Mouse (Mus musculus): Measurements from ENCODE around the gene Atmin. TPM values are rescaled to one million over a fixed set of nuclear protein-coding genes. Genes with fewer than 3 reads are reported as not detected.

Atmin gene
- total RNA-seq (2021), result 10 to 100 TPM; 41.1 to 46.4 TPM
- long read RNA-seq, experiment 1, full-length matches to known transcripts, result 35 of 48 reads
- long read RNA-seq, experiment 1, partial matches to known transcripts, result 0 of 48 reads
- long read RNA-seq, experiment 1, other reads (novel, unspliced or antisense), result 13 of 48 reads
- long read RNA-seq, experiment 2, full-length matches to known transcripts, result 30 of 36 reads
- long read RNA-seq, experiment 2, partial matches to known transcripts, result 0 of 36 reads
- long read RNA-seq, experiment 2, other reads (novel, unspliced or antisense), result 6 of 36 reads

DNA sequence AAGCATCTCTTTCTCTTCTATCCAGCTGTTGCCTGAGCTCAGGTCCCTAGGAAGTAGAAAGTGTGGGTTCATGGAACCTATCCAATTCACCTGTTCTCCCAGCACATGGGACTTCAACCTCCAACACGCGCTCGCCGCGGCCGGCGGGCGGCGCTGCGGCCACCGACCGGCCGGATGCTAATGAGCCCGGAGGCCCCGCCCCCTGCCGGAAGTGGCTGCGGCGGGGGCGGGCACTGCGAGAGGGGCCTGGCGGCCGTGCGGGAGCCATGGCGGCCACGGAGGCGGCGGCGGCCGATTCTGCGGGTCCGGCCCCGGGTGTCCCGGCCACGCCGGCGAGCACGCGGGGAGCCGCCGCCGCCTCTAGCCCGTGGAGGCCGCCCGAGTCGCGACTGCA is at the start of gene Atmin:
Atmin (plus strand) TSS at position 233 of the 394 bp plus-strand sequence.
- intact Hi-C loops (cut with DNase I), result loop anchor here (2.0 to 10.0 kb wide), 2 partner anchors 36 to 532 kb away; partner anchors contain the start of gene 1700030J22Rik
- peak; percentile 79 to 86 for DNase-seq (ENCODE audit: low spot score in 2 of 2)

DNA sequence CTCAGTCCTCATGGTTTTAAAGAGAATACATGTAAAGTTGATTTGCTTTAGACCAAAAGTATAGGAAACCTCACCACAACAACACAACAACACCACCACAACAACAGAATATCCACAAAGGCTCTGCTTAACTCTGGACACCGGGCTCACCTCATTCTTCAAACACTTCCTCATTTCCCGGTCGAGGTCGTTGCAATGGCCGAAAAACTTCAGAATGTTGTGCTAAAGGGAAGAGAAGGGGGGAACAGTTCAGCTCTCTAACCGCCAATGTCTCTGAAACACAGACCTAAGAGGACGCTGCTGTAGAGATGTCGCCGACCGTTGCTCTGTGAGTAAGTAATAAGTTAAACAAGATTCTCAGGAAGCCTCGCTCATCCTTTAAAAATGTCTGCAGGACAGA is 49.3 kb upstream of the Atmin start:
- no peak for DNase-seq (ENCODE audit: low spot score in 2 of 2)
- intact Hi-C loops (cut with DNase I), result no loop called here

DNA sequence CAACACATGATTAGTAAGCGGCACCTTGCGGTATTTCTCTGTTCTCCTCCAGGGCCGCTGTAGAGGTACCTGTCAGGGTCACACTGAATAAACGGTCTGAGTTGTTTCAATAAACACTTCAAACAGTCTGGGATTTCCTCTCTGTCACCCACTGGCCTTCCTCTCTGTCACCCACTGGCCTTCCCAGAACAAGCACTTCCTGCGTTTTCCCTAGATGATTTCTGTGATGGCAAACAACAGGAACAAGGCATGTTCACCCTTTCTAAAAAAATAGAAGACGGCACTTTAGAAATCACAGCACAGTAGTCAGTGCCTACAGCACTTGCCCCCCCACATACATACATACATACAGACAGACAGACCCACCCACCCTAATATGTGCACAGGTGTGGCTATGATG is 47.7 kb upstream of the Atmin start:
- DNase-seq (ENCODE audit: low spot score in 2 of 2), result no peak
- intact Hi-C loops (cut with DNase I), result no loop called here

DNA sequence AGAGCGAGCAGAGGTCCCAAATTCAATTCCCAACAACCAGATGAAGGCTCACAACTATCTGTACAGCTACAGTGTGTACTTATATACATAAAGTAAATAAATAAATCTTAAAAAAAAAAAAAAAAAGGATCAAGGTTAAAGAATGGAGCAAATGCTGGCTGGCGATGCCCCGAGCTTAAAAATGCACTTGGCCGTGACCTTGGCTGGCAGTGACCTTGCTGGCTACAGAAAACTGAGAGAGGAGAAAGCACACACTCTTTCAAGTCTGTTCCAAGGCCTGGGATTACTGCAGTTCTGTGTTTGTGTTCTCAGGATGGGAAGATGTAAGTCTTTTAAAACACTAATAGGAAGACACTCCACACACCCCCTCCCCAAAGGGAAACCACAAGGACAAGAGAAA is 38.5 kb upstream of the Atmin start:
- intact Hi-C loops (cut with DNase I), result no loop called here
- DNase-seq (ENCODE audit: low spot score in 2 of 2), result no peak

DNA sequence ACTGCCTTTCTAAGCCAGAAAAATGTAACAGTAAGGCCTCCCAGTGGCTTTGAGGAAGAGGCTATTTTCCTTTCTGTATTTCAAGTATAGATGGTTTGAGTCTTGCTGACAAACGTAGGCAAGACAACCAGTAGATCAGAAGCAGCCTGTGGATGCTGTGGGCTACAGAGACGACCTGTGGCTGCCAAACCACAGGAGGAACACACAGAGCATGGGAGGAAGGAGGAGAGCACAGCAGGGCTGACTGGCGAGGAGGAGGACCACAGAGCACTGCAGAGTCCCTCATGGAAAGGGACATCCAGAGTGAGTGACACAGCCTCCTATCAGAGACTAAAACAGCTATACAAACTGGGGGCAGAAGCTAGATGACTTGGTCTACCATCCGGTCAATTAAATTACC is 37.9 kb upstream of the Atmin start:
- intact Hi-C loops (cut with DNase I), result no loop called here
- DNase-seq (ENCODE audit: low spot score in 2 of 2), result no peak

DNA sequence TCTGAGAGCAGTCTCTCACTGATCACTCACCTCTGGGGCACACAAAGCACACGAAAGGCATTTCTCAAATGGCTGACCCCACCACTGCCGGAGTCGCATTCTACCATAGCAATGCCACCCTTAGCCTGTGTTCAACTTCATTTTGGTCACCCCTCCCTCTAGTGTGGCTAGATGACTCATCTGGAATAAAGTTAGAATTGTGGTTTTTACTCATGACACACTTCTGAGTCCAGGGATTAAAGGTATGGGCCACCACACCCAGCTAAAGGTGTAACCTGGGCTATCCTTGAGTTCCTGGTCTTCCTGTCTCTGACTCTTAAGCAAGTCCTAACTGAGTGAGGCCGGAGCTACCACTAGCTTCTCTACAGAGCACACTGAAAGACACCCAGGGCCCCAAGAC is 37.4 kb upstream of the Atmin start:
- intact Hi-C loops (cut with DNase I), result no loop called here
- DNase-seq (ENCODE audit: low spot score in 2 of 2), result no peak

DNA sequence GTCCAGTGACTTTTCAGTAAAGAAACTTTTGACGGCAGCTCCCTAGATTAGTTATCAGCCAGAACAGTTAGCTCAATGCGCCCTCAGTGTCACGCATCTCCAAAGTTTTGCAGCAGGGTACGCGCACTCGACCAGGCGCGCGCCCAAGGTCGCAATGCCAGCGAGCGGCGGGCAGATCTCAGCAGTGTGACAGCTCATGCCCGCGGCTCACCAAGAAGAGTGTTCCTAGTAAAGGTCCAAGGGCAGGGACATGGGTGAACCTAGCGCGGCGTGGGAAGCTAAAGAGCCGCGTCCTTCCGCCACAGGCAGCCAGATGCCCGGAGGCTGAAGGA is 22.2 kb upstream of the Atmin start:
- intact Hi-C loops (cut with DNase I), result no loop called here
- DNase-seq (ENCODE audit: low spot score in 2 of 2), result no peak

DNA sequence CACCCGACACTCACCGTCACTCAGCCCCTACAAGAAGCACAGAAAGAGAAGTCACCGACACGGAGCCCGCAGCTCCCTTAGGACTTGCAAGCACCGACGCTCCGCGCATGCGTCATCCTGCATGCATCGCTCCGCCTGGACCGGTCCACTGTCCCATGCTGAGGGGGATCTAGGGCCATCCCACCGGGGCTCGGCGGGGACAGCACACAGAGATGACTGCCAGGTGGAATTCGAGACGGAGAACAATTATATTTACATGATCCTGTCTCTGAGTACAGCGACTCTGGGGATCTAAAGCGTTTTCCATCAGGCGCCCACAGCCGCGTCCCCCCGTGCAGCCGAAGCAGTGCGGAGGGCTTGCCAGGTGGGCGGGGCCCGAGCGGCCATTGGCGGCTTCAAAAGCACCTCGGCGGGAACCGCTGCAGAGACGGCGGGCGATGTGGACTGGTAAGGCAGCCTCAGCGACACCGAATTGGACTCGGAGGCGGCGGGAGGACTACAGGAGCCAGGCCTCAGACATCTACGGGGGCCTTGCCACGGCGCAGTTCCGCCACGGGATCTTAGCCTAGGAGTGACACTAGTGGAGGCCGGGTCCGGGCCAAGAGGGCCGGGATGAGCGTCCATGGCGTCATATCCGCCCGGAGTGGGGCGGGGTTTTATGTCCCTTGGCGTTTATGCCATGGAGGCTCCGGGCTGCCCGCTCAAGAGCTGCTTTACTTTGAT is 21.7 kb upstream of the Atmin start, which contains the start of the genes Cmc2 and Cenpn:
Cmc2 (minus strand) TSS at position 119 of the 723 bp plus-strand sequence.
Cenpn (plus strand) TSS at position 394 of the 723 bp plus-strand sequence.
- peak; percentile 89 to 91 for DNase-seq (ENCODE audit: low spot score in 2 of 2)
- intact Hi-C loops (cut with DNase I), result no loop called here

DNA sequence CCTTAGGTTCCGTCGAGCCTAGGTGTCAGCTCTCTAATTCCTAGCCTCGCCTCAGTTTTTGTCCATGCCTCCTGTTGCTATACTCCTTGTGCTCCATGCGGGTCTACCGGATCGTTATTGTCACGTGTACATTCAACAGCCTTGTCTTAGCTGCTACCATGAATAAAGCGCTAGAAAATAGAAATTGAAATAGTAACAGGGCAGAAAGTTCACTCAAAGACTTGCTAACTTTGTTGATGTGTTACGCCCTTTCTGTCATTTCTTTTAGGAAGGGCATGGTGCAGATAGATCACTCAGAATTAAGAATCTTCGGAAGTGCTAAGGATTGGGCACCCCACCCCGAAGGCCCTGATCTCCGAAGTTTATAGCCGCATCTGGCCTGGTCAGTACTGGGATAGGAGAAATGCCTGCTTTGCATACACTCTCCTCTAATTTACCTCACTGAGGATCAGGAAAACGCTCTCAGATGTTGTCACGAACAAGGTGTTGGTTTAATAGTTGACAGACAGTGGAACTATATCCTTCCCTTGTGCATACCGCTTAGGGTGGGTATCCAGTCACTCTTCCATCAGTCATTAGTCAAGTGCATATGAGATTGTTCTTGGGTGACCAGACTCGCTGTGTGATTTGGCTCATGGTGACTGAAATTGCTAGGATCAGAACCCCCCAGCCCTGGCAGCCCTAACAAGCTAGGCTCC is 21.0 kb upstream of the Atmin start:
- no peak for DNase-seq (ENCODE audit: low spot score in 2 of 2)
- intact Hi-C loops (cut with DNase I), result no loop called here

DNA sequence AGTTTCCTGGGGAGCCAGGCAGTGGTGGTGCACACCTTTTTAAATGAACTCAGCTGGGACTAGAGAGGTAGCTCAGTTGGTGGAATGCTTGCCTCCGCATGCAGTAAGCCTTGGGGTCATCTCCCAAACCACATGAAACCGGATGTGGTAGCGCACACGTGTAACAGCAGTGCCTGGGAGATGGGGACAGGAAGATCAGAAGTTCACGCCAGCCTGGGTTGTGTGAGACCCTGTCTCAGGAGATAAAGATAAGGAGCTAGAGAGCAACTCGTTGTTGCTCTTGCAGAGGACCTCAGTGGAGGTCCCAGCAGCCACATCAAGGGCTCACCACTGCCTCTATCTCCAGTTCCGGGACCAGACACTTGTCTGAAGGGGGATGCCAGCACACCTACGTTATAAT is 19.7 kb upstream of the Atmin start:
- no peak for DNase-seq (ENCODE audit: low spot score in 2 of 2)
- intact Hi-C loops (cut with DNase I), result no loop called here

DNA sequence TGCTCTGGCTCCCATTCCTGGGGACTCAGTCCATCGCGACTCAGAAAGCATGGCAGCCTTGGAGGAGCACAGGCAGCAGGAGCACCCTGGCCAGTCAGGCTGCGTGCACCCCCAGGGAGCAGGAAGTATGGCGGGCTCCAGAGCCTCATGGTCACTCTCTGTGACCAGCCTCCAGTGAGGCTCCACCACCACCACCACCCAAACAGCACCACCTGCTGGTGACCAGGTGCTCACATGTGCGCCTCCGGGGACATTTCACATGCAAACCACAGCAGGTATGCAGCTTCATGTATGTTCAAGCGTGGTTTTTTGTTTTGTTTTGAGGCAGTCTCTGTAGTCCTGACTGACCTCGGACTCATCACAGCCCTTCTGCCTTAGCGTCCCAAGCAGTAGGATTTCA is 15.3 kb upstream of the Atmin start:
- no peak for DNase-seq (ENCODE audit: low spot score in 2 of 2)
- intact Hi-C loops (cut with DNase I), result no loop called here

DNA sequence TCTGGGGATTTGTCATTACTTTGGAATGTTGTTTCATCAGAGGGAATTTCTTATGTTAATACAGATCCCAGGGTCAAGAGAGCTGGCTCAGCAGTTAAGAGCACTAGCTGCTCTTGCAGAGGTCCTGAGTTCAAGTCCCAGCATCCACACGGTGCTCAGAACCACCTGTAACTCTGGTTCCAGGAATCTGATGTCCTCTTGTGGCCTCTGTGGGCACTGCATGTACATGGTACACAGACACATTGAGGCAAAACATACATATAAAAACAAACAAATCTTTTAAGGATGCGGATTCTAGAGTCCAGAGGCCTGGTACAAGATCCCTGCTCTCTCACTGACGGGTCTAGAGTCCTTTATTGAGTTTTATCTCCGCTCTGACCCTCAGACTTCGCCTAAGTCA is 14.6 kb upstream of the Atmin start:
- intact Hi-C loops (cut with DNase I), result no loop called here
- DNase-seq (ENCODE audit: low spot score in 2 of 2), result no peak

DNA sequence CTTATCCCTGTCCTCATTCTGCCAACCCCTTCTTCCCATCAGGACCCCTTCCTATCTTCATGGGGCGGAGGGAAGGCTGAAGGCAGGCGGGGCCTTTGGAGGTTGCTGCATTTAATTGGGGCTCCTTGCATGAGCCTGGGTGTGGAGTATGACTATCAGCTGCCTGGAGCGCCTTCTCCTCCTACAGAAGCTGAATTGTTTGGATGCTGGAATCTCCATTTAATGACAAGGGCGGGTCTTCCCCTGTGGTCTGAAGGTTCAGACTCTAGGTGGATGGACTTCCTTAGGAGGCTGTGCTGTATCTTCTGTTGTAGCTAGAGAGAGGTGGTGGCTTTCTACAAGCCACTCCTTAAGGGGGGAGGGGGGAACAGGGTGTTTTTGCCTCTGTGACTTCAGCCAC is 8.2 kb upstream of the Atmin start:
- intact Hi-C loops (cut with DNase I), result no loop called here
- no peak for DNase-seq (ENCODE audit: low spot score in 2 of 2)

DNA sequence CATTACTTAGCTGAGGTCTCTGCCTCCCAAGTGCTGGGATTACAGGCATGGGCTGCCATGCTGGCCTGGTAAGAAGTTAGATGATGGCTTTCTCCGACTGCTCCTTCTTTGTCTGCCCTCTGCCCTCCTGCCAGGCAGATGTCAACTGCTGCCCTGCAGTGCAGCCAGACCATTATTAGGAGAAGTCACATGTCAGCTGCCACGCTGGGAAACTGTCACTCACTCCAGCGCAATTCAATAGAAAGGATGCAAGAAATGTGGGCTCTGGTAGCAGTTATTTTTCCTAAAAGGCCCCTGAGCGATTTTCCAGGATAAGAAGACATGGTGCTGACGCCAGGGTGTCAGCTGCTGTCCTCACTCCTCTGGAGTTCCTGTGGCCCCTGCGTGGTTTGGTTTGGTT is 7.7 kb upstream of the Atmin start:
- no peak for DNase-seq (ENCODE audit: low spot score in 2 of 2)
- intact Hi-C loops (cut with DNase I), result no loop called here

DNA sequence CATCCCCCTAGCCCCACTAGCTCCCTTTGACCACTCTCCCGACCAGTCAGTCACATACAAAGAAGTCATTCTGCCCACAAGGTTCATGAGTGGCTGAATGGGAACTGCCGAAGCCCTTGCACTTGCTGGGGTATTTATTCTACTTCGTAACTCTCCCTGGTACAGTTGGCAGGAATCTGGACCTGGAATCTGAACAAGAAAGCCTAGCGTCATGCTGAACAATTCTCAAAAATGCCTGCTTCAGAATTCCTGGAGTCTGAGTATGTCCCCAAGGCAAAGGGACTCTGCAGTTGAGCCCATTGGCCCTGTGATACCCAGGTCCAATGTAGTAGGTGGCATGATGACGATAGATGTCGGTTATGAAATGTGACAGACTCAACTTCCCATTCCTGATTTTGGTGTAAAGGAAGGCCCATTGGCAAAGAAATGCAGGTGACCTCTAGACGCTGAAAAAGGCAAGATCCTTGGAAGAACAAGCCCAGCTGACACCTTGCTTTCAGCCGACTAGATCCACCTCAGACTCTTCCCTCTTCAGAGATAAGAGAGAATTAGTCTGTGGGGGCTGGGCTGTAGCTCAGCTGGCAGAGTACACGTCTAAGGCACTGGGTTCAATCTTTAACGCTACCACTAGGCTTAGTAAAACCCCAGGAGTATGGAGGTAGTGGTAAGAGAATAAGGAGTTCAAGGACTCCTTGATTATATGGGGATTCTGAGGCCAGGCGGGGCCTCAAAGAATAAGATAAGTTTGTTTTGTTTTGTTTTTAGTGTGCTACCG is 722 bp upstream of the Atmin start:
- intact Hi-C loops (cut with DNase I), result loop anchor here (2.0 to 10.0 kb wide), 2 partner anchors 36 to 532 kb away; partner anchors contain the start of gene 1700030J22Rik
- no peak for DNase-seq (ENCODE audit: low spot score in 2 of 2)

DNA sequence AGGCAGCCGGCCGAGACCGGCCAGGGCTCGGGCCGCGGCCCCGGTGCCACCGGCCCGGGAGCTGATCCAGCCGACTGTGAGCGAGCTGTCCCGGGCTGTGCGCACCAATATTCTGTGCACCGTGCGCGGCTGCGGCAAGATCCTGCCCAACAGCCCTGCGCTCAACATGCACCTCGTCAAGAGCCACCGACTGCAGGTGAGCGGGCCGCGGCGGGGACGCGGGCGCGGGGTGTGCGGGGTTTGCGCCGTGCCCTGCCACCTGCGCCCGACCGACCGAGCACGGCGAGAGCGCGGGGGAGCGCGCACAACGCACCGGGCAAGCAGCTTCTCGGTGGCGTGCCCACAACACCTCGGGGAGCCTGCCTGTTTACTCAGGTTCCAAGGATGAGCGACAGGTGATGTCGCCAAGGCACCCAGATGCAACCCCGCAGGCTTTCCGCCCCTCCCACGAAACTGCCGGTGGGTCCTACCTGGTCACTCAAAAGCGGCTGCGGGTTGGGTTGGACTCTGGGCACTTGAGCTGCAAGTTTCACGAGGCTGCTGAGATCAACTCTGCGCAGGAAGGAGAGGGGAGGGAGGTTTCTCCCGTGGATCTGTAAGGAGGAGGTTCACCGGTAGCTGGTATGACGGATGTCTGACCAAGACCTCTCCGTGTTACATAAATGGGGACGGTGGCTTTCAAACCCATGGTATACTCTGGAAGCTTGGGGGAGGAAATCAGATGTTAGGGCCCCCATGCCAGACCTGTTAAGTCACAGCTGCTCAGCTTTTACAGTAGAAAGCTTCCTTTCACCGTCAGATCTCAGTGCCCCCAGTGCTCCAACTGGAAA is 577 bp downstream of the Atmin start:
- intact Hi-C loops (cut with DNase I), result loop anchor here (2.0 to 10.0 kb wide), 2 partner anchors 35 to 531 kb away; partner anchors contain the start of gene 1700030J22Rik
- DNase-seq (ENCODE audit: low spot score in 2 of 2), result peak in 1 of 2 experiments; percentile 30

DNA sequence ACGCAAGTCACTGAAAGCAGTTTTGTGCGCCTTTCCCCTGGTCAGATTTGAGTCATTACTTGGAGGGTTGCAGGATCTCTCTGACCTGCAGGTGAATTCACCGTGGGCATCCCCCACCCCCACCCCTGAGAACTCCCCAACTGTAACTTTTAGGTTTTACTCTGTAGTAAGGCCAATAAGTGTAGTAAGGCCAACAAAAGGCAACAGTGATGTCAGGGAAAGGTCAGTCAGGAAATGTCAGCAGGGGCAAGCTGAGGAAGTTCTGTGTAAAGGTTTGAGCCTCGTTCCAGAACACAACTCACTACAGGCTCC is 1.1 kb downstream of the Atmin start:
- DNase-seq (ENCODE audit: low spot score in 2 of 2), result no peak
- intact Hi-C loops (cut with DNase I), result loop anchor here (10.0 kb wide), 1 partner anchor 530 kb away; no protein-coding TSS in a partner anchor

DNA sequence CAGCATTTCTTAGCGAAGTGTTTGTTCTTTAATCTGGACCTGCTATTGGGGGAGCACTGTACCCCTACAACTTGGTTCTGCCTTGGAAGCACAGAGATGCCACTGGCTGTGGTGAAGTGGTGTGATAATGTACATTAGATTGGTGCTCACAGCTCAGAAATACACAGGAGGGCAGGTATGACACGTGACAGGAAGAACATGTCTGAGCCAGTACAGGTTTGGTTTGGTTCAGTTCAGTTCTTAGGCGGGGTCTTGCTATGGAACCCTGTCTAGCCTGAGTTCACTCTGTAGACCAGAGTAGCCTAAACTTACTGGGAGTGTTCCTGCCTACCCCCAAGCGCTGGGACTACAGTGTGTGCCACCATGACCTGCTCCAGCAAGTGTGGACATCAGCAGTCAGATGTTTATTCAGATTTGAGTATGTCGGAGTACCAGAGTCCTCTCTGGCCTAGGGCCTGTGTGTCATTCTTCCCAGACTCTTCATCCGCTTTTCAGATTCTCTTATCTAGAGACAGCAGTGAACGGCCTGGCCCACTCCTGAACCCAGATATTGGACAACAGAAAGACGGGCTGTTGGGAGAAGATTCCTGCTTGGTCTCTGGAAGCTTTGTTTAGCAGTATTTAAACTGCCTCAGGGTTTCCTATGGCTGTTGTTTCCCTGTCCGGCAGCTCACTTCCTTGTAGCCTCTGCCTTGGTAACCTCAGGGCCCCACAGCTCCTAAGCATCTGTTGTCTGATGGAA is 2.1 kb downstream of the Atmin start:
- DNase-seq (ENCODE audit: low spot score in 2 of 2), result no peak
- intact Hi-C loops (cut with DNase I), result loop anchor here (10.0 kb wide), 1 partner anchor 529 kb away; no protein-coding TSS in a partner anchor

Measured in left cerebral cortex, postnatal 14 days (tissue).